Mouse (Mus musculus) limb, embryonic 15.5 days (tissue): ENCODE data around the gene Ptov1. TPM values are rescaled to one million over a fixed set of nuclear protein-coding genes. Genes with fewer than 3 reads are reported as not detected.
A peak's percentile ranks its signal among the peaks of the same experiment; 100 is the strongest.

Experiments used
- ATAC-seq: fragments of 200-750 bp; cut with Nextera tagmentation; 2 replicates; pipeline ENCODE4 v1.8.0; 2017; ENCODE audit warnings: low read depth, moderate TSS enrichment; ENCODE audit not compliant: insufficient number of reproducible peaks, low FRiP score, low TSS enrichment
- H3K27ac ChIP-seq: fragments of 300-500 bp; sonication (generic); 2 replicates; pipeline ENCODE4 v1.5.1; 2015; ENCODE audit warnings: moderate library complexity, mild to moderate bottlenecking, inconsistent platforms
- H3K27me3 ChIP-seq: fragments of 300-500 bp; sonication (generic); 2 replicates; pipeline ENCODE4 v1.6.1; 2015; ENCODE audit warnings: inconsistent platforms
- H3K36me3 ChIP-seq: fragments of 300-500 bp; sonication (generic); 2 replicates; pipeline ENCODE4 v1.6.1; 2015; ENCODE audit warnings: inconsistent platforms
- H3K4me1 ChIP-seq: fragments of 300-500 bp; sonication (generic); 2 replicates; pipeline ENCODE4 v1.6.1; 2015; ENCODE audit warnings: inconsistent platforms
- H3K4me2 ChIP-seq: fragments of 300-500 bp; sonication (generic); 2 replicates; pipeline ENCODE4 v1.6.1; 2015; ENCODE audit warnings: mild to moderate bottlenecking, inconsistent platforms
- H3K4me3 ChIP-seq: fragments of 300-500 bp; sonication (generic); 2 replicates; pipeline ENCODE4 v1.5.1; 2015; ENCODE audit warnings: mild to moderate bottlenecking, inconsistent platforms
- H3K9ac ChIP-seq: fragments of 300-500 bp; sonication (generic); 2 replicates; pipeline ENCODE4 v1.6.1; 2015; ENCODE audit warnings: inconsistent platforms
- H3K9me3 ChIP-seq: fragments of 300-500 bp; sonication (generic); 2 replicates; pipeline ENCODE4 v1.6.1; 2016; ENCODE audit warnings: inconsistent platforms
- WGBS: fragments of 180-500 bp; shearing (Covaris S2); methylation state at CpG from one replicate; pipeline ENCODE4 v1.1.7; 2015; 5-methylcytosine and 5-hydroxymethylcytosine counted together
- polyA plus RNA-seq: library from polyadenylated mRNA; unstranded; fragments of >200 nt; fragmentation: Nextera tagmentation; extraction: Ambion mirVana; gene quantifications from 2 replicates; pipeline ENCODE4 v1.2.1, GENCODE M21; 2015

The Ptov1 gene
- polyA plus RNA-seq, 1 experiment from 2014 or later, result 373 TPM

DNA sequence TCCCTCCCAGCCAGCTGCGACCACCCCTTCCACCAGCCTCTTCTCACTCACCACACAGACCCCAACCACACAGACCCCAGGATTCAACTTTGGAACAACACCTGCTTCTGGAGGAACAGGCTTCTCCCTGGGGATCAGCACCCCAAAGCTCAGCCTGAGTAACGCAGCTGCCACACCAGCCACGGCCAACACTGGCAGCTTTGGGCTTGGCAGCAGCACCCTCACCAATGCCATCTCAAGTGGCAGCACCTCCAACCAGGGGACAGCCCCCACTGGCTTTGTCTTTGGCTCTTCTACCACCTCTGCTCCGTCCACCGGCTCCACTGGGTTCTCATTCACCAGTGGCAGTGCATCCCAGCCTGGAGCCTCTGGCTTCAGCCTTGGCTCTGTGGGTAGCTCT, 40.9 kb downstream of the Ptov1 start:
- no peaks in the 10 kb centered on the region for H3K27me3 ChIP-seq
- H3K27ac ChIP-seq, result no peak overlapping the region
- H3K4me1 ChIP-seq, result peaks cover 16% of the 10 kb centered on the region
- no peak overlapping the region for H3K4me2 ChIP-seq
- no peak for ATAC-seq
- 85% methylated on average over 5 of the region's 5 CpGs for WGBS
- no peak overlapping the region for H3K9ac ChIP-seq
- no peaks in the 10 kb centered on the region for H3K9me3 ChIP-seq
- peaks cover 43% of the 10 kb centered on the region for H3K36me3 ChIP-seq
- H3K4me3 ChIP-seq, result no peak overlapping the region

DNA sequence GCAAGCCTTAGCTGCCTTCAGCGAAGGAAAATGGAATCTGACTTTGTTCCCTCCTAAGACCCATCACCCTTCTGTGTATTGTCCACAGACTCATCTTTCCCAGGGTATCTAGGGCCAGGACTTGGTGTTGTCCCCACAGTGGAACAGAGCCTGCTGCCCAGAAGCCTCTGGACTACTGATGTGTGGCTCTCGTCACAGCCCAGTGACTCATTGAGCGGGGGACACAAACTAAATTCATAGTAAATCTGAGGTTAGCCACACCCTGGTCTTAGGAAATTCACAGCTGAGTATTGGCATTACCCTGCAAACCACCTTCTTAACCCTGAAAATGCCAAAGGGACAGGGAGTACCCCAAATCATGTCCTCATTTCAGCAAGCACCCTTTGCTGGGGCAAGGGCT, 42.8 kb downstream of the Ptov1 start:
- no peaks in the 10 kb centered on the region for H3K9me3 ChIP-seq
- 77% methylated on average over 3 of the region's 3 CpGs for WGBS
- H3K27ac ChIP-seq, result no peak overlapping the region
- H3K4me1 ChIP-seq, result peaks cover 11% of the 10 kb centered on the region; the same call in 1 of the 2 replicates
- H3K4me3 ChIP-seq, result no peak overlapping the region
- no peaks in the 10 kb centered on the region for H3K27me3 ChIP-seq
- H3K36me3 ChIP-seq, result peaks cover 40% of the 10 kb centered on the region
- no peak overlapping the region for H3K9ac ChIP-seq
- H3K4me2 ChIP-seq, result no peak overlapping the region
- ATAC-seq, result no peak

DNA sequence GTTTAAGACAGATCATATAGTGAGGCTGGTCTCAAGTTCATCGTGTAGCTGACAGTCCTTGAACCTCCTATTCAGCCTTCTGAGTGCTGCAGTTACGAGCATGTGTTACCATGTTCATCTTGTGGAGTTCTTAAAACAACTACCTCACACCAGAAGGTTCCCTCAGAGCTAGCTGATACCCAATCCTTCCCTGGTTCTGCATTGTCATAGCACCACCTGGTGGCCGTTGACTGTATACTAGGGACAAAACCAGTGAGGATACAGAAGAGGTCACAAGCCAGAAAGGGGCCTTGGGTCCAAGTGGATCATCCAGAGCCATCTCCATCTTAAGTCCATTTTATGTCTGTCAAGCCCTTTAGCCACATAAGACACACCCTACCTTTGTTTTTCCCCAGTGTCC, 44.7 kb downstream of the Ptov1 start:
- ATAC-seq, result no peak
- Histone ChIP-seq H3K36me3 (peaks cover 23% of the 10 kb centered on the region), H3K27me3 (no peaks in the 10 kb centered on the region), H3K9ac (no peak overlapping the region), H3K4me2 (no peak overlapping the region), H3K27ac (no peak overlapping the region), H3K4me1 (peaks cover 24% of the 10 kb centered on the region), H3K9me3 (no peaks in the 10 kb centered on the region), H3K4me3 (no peak overlapping the region)
- 16% methylated on average over 3 of the region's 3 CpGs for WGBS

DNA sequence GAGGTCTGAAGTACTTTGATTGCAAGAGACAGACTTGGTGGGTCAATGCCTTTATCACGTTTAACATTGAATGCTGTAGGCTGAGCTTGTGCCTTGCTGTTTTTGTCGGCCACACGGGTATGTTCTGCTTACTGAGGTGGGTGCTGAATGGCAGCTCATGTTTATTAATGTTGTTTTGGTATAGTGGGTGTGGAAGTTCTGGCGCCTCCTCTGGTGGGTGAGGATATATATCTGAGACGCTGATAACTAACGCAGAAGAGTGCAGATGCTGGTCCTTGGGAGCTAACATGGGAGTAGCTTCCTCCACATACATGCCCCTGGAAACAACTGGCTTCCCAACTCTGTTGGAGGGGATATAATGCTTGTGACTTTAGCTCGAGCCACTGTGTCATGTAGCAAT, 46.2 kb downstream of the Ptov1 start:
- no peak for ATAC-seq
- Histone ChIP-seq H3K4me3 (no peak overlapping the region), H3K27ac (no peak overlapping the region), H3K4me1 (peaks cover 38% of the 10 kb centered on the region), H3K9ac (no peak overlapping the region), H3K27me3 (no peaks in the 10 kb centered on the region), H3K36me3 (peaks cover 8% of the 10 kb centered on the region), H3K4me2 (no peak overlapping the region), H3K9me3 (no peaks in the 10 kb centered on the region)
- WGBS, result 44% methylated on average over 7 of the region's 7 CpGs

DNA sequence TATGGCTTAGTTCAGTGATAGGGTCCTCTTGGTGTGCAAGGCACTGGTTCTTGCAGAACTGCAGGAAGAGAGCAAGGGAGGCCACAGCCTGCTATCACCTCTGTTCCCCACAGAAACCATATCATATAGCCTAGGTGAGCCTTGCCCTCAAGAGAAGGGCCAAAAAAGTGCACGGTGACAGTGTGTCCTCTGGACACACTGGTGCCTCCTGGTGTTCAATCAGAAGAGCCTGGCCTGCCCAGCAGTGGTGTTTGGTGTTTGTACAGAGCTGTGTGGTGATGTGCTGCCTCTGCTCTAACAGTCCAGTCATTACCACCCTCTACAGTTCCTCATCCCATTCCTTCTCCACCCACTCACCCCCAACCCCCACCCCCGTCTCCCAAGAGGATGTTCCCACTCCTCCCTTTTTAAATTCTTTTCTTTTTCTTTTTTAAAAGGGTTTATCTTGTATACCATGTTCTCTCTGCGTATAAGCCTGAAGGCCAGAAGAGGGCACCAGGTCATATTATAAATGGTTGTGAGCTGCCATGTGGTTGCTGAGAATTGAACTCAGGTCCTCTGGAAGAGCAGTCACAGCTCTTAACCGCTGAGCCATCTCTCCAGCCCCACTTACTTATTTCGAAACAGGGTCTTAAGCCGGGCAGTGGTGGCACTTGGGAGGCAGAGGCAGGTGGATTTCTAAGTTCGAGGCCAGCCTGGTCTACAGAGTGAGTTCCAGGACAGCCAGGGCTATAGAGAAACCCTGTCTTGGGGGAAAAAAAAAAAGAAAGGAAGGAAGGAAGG, 47.7 kb downstream of the Ptov1 start:
- 82% methylated on average over 7 of the region's 7 CpGs for WGBS
- Histone ChIP-seq H3K27ac (no peak overlapping the region), H3K4me2 (no peak overlapping the region), H3K9me3 (no peaks in the 10 kb centered on the region), H3K9ac (no peak overlapping the region), H3K4me3 (no peak overlapping the region), H3K27me3 (no peaks in the 10 kb centered on the region), H3K36me3 (no peaks in the 10 kb centered on the region; the same call in 1 of the 2 replicates), H3K4me1 (peaks cover 51% of the 10 kb centered on the region)
- no peak for ATAC-seq

DNA sequence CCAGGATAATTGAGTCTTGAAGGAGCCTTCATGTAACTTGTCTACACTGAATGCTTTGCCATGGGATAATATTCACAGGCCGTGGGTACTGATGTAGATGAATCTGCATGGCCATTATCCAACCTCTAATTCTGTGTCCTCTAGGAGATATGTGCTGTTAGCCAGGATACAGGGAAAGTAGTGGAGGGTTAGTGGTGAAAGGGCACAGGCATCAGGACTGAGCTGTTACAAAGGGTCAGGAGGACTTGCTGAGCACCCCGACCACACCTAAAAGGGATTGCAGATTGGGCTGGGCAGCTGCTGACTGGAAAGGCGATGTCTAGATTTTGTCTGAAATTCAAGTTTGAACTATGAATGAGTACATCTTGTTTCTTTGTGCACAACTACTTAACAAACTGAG, 49.1 kb downstream of the Ptov1 start:
- Histone ChIP-seq H3K9ac (no peak overlapping the region), H3K4me3 (no peak overlapping the region), H3K4me2 (no peak overlapping the region), H3K36me3 (no peaks in the 10 kb centered on the region; the same call in 1 of the 2 replicates), H3K27ac (no peak overlapping the region), H3K4me1 (peaks cover 52% of the 10 kb centered on the region), H3K27me3 (no peaks in the 10 kb centered on the region), H3K9me3 (no peaks in the 10 kb centered on the region)
- WGBS, result 79% methylated on average over 3 of the region's 3 CpGs
- ATAC-seq, result no peak

DNA sequence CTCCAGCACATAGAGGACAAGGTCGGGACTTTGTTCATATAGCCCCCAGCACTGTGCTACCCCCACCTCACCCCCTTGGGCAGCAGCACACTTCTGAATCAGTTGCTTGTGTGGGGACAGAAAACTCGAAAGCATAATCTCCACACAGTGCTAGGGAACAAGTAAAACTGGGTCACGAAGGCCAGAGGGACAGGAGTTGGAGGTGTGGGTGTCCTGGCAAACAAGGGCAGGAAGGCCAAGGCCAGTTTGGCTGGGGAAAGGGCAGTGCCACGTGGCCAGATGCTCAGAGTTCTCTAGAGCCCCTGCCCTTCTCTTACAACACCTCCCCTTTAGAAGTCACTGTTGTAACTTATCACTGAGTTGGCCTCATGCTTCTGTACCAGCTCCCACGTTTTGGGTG, 49.7 kb downstream of the Ptov1 start:
- peak overlapping the region; percentile 44; the same call in 1 of the 2 replicates for H3K27ac ChIP-seq
- WGBS, result 61% methylated on average over 5 of the region's 5 CpGs
- no peak for ATAC-seq
- H3K4me3 ChIP-seq, result peak overlapping the region; percentile 86; the same call in 1 of the 2 replicates
- peak overlapping the region; percentile 71; the same call in 1 of the 2 replicates for H3K4me2 ChIP-seq
- no peaks in the 10 kb centered on the region; the same call in 1 of the 2 replicates for H3K36me3 ChIP-seq
- no peaks in the 10 kb centered on the region for H3K9me3 ChIP-seq
- H3K4me1 ChIP-seq, result peaks cover 59% of the 10 kb centered on the region
- no peaks in the 10 kb centered on the region for H3K27me3 ChIP-seq
- no peak overlapping the region for H3K9ac ChIP-seq

DNA sequence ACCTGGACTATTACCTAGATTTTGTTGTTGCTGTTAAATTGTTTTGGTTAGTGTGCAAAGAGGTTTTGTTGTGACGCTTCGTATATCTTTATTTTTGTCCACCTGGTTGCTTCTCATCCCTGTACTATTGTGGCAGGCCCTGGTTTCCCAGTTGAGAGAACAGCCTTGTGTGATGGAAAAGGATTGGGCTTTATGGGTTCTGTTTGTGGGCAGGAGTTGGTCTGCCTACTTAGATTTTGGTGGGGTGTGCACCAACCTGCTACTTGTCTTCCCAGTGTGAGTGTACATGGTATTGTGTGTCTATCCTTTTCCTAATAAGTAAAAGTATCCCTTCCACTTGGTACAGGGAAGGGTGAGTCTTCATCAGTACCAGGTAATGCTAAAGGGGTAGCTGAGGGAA, 50.2 kb downstream of the Ptov1 start:
- H3K27ac ChIP-seq, result peak overlapping the region; percentile 67; the same call in 1 of the 2 replicates

DNA sequence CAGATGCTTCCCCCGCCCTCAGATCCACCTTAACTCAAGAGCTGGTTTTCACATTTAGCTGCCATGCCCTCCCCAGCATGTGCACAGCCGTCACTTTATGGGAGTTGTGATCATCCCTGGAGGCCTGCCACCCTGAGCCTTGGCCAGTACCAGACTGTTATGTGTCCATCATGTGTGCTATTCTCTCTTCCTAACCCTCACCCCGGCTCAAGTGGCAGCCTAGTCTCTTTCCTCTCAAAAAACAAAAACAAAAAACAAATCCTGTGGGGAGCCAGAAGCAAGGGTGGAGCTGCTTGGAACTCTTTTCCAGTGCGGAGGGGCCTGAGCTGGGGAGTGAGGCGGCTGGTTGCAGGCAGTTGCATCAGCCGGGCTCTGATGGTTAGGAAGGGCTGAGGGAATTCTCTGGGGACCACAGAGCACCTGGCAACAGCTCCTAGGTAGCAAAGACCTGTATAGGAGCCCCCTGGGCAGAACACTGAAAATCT, 50.8 kb downstream of the Ptov1 start:
- H3K4me3 ChIP-seq, result peak overlapping the region; percentile 86
- peak overlapping the region; percentile 67 for H3K27ac ChIP-seq
- no peaks in the 10 kb centered on the region for H3K9me3 ChIP-seq
- no peak for ATAC-seq
- peak overlapping the region; percentile 71 for H3K4me2 ChIP-seq
- H3K36me3 ChIP-seq, result peaks cover 8% of the 10 kb centered on the region; the same call in 1 of the 2 replicates
- H3K4me1 ChIP-seq, result peaks cover 53% of the 10 kb centered on the region
- H3K27me3 ChIP-seq, result no peaks in the 10 kb centered on the region
- H3K9ac ChIP-seq, result 0 out of 2 replicates have a peak overlapping the region, but pooled peaks have one; percentile 17
- WGBS, result 33% methylated on average over 6 of the region's 6 CpGs

More for the DNA sequence above, 50.2 kb downstream of the Ptov1 start:
- Histone ChIP-seq H3K4me2 (peak overlapping the region; percentile 71; the same call in 1 of the 2 replicates), H3K4me1 (peaks cover 57% of the 10 kb centered on the region), H3K27me3 (no peaks in the 10 kb centered on the region), H3K9me3 (no peaks in the 10 kb centered on the region), H3K9ac (0 out of 2 replicates have a peak overlapping the region, but pooled peaks have one; percentile 17), H3K4me3 (peak overlapping the region; percentile 86), H3K36me3 (peaks cover 3% of the 10 kb centered on the region; the same call in 1 of the 2 replicates)
- ATAC-seq, result no peak
- 89% methylated on average over 2 of the region's 2 CpGs for WGBS

DNA sequence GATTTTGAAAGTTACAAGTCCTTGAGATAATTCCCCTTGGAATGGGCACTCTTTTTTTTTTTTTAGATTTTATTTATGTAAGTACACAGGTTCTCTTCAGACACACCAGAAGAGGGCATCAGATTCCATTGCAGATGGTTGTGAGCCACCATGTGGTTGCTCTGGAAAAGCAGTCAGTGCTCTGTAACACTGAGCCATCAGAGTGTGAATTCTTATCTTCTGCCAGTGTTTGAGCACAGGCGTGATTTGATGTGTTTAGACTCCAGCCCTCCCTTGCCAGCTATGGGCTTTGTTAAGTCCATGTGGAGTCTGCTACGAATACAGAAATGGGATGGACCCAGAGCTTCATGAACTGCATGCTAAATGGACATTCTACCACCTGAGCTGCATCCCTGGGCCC, 51.4 kb downstream of the Ptov1 start:
- no peaks in the 10 kb centered on the region for H3K9me3 ChIP-seq
- no peaks in the 10 kb centered on the region for H3K27me3 ChIP-seq
- peaks cover 8% of the 10 kb centered on the region; the same call in 1 of the 2 replicates for H3K36me3 ChIP-seq
- H3K9ac ChIP-seq, result 0 out of 2 replicates have a peak overlapping the region, but pooled peaks have one; percentile 92
- H3K4me1 ChIP-seq, result peaks cover 52% of the 10 kb centered on the region
- 29% methylated on average over 2 of the region's 2 CpGs for WGBS
- H3K4me3 ChIP-seq, result peak overlapping the region; percentile 86
- H3K27ac ChIP-seq, result peak overlapping the region; percentile 67
- ATAC-seq, result no peak
- H3K4me2 ChIP-seq, result peak overlapping the region; percentile 71

DNA sequence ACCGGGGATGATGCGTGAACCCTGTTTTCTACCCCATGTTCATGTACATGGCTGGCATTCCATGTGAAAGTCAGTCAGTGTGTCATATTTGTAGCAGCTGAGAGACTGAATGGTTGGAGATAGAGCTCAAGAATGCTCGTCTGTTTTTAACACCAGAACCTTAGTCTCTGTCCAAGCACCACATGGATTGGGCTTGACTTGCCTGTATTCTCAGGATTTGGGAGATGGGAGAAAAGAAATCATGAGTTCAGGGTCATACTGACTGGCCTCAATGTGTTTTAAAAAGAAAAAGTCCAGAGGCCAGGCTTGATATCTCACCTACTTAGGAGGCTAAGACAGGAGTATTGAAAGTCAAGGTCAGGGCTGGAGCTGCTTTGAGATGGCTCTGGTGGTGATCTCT, 52.1 kb downstream of the Ptov1 start:
- WGBS, result 16% methylated on average over 3 of the region's 3 CpGs
- H3K4me1 ChIP-seq, result peaks cover 52% of the 10 kb centered on the region
- H3K4me2 ChIP-seq, result peak overlapping the region; percentile 71
- H3K9ac ChIP-seq, result peak overlapping the region; percentile 92; the same call in 1 of the 2 replicates
- no peaks in the 10 kb centered on the region for H3K27me3 ChIP-seq
- peak overlapping the region; percentile 86 for H3K4me3 ChIP-seq
- peaks cover 15% of the 10 kb centered on the region; the same call in 1 of the 2 replicates for H3K36me3 ChIP-seq
- no peaks in the 10 kb centered on the region for H3K9me3 ChIP-seq
- H3K27ac ChIP-seq, result peak overlapping the region; percentile 98; the same call in 1 of the 2 replicates
- ATAC-seq, result no peak

DNA sequence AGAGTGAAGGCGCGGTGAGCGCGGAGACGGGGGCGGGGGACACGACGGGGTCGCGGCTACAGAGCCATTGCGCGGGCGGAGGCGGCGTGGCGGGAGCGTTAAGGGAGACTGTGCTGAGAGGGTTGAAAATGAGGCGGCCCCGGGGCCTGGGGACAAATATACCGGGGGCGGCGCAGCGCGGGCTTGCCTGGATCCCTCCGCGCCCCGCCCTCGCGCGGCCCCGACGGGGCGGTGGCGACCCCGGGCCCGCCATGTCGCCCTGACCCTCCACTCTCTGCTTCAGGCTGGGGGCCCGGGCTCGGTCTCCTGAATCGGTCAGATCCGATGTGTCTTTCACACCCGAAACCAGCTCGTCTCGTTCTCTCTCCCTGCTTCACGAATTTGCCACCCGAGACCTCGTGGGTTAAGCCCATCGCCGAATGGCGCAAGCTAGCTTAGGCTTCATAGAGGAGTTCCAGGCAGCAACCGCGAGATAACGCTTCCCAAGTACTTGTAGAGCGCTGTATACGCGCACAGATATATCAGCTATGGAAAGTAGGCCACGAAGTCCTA, 53.0 kb downstream of the Ptov1 start, which contains the start of gene Atf5:
Atf5 (minus strand) TSS at position 189 of the 552 bp plus-strand sequence.
- peak within 1 kb of the TSS; percentile 98 for H3K27ac ChIP-seq
- peak within 1 kb of the TSS; percentile 71 for H3K4me2 ChIP-seq
- H3K27me3 ChIP-seq, result no peaks in the 10 kb centered on the region
- peak within 1 kb of the TSS; percentile 92 for H3K9ac ChIP-seq
- H3K4me3 ChIP-seq, result peak within 1 kb of the TSS; percentile 86
- H3K9me3 ChIP-seq, result no peaks in the 10 kb centered on the region
- under 1% methylated on average over 49 of the region's 57 CpGs for WGBS
- H3K36me3 ChIP-seq, result peaks cover 24% of the 10 kb centered on the region
- peaks cover 50% of the 10 kb centered on the region for H3K4me1 ChIP-seq
- peak; percentile 17; the same call in 1 of the 2 replicates for ATAC-seq
